Mouse (Mus musculus) forebrain, embryonic 11.5 days (tissue): ENCODE results near the gene Gjc2. TPM values are rescaled to one million over a fixed set of nuclear protein-coding genes. Genes with fewer than 3 reads are reported as not detected.

ENCODE experiments used
- ATAC-seq: fragments of 200-750 bp; cut with Nextera tagmentation; replicated peaks from 2 replicates; pipeline ENCODE4 v1.8.0; 2017; ENCODE audit warnings: moderate TSS enrichment; ENCODE audit not compliant: low FRiP score
- DNase-seq: peaks from one replicate; pipeline ENCODE4 v3.0.0-alpha.2; 2017; ENCODE audit warnings: low spot score
- H3K27ac ChIP-seq: fragments of 300-500 bp; sonication (generic); 2 replicates; pipeline ENCODE4 v1.5.1; 2014; ENCODE audit warnings: low read depth, low read length
- H3K27me3 ChIP-seq: fragments of 300-500 bp; sonication (generic); 2 replicates; pipeline ENCODE4 v1.6.1; 2014; ENCODE audit warnings: mild to moderate bottlenecking, low read length, mixed read lengths; ENCODE audit not compliant: control insufficient read depth, insufficient read depth
- H3K36me3 ChIP-seq: fragments of 300-500 bp; sonication (generic); 2 replicates; pipeline ENCODE4 v1.6.1; 2014; ENCODE audit warnings: mild to moderate bottlenecking, low read length, moderate library complexity, mixed read lengths; ENCODE audit not compliant: control insufficient read depth, insufficient read depth
- H3K4me1 ChIP-seq: fragments of 300-500 bp; sonication (generic); replicated peaks from 2 replicates; pipeline ENCODE4 v1.6.1; 2014; ENCODE audit warnings: low read length, mixed read lengths; ENCODE audit not compliant: control insufficient read depth, insufficient read depth
- H3K4me2 ChIP-seq: fragments of 300-500 bp; sonication (generic); 2 replicates; pipeline ENCODE4 v1.6.1; 2014; ENCODE audit warnings: low read depth, mild to moderate bottlenecking, low read length, moderate library complexity, mixed read lengths; ENCODE audit not compliant: severe bottlenecking
- H3K4me3 ChIP-seq: fragments of 300-500 bp; sonication (generic); 2 replicates; pipeline ENCODE4 v1.5.1; 2014; ENCODE audit warnings: low read depth, low read length
- H3K9ac ChIP-seq: fragments of 300-500 bp; sonication (generic); 2 replicates; pipeline ENCODE4 v1.6.1; 2014; ENCODE audit warnings: low read length
- H3K9me3 ChIP-seq: fragments of 300-500 bp; sonication (generic); 2 replicates; pipeline ENCODE4 v1.6.1; 2016; ENCODE audit warnings: low read length, mixed read lengths; ENCODE audit not compliant: control insufficient read depth
- WGBS: fragments of 180-500 bp; shearing (Covaris S2); extraction: QIAGEN DNeasy Blood & Tissue Kit; methylation state at CpG from one replicate; pipeline ENCODE4 v1.1.7; 2014; 5-methylcytosine and 5-hydroxymethylcytosine counted together
- polyA plus RNA-seq: library from polyadenylated mRNA; unstranded; fragments of >200 nt; fragmentation: Nextera tagmentation; extraction: Ambion mirVana; gene quantifications from 2 replicates; pipeline ENCODE4 v1.2.1, GENCODE M21; 2014

The Gjc2 gene
- polyA plus RNA-seq, 1 experiment from 2014 or later = 0.08 TPM

GRCm38 (mm10) chr11:59174189-59174838 is 8.7 kb downstream of the Gjc2 start:
- no peaks in the 10 kb centered on the region for H3K9me3 ChIP-seq
- no peaks in the 10 kb centered on the region for H3K36me3 ChIP-seq
- H3K27ac ChIP-seq = no peak overlapping the region
- ATAC-seq (no peak), DNase-seq (no peak)
- no peak overlapping the region for H3K4me3 ChIP-seq
- WGBS = 59% methylated on average over 6 of the region's 6 CpGs
- H3K4me2 ChIP-seq = no peak overlapping the region
- H3K4me1 ChIP-seq = no peaks in the 10 kb centered on the region
- H3K9ac ChIP-seq = no peak overlapping the region
- H3K27me3 ChIP-seq = peaks cover 39% of the 10 kb centered on the region

DNA sequence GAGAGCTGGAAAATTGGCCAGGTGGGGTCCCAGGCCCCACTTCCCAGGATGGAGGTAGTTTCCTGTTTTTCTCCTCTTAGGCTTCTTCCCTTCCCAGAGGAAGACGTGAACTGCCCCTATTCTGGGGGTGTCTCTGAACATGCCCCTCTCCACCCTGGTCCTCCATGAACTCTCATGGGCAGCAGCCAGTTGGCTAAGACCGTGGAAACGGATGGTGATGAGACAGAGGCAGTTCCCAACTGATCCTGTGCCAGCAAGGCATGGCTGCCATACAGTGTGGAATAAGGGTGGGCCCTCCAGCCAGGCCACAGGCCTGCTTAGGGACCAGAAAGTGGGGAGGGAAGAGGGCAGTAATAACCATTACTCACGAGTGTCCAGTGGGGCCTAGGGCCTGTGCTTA is 12.5 kb downstream of the Gjc2 start:
- 79% methylated on average over 4 of the region's 4 CpGs for WGBS
- no peaks in the 10 kb centered on the region for H3K9me3 ChIP-seq
- no peak for DNase-seq
- no peak overlapping the region for H3K9ac ChIP-seq
- H3K4me1 ChIP-seq = no peaks in the 10 kb centered on the region
- H3K27me3 ChIP-seq = peaks cover 7% of the 10 kb centered on the region
- H3K4me2 ChIP-seq = no peak overlapping the region
- no peaks in the 10 kb centered on the region for H3K36me3 ChIP-seq
- H3K4me3 ChIP-seq = no peak overlapping the region
- ATAC-seq = no peak
- no peak overlapping the region for H3K27ac ChIP-seq

- Histone ChIP-seq H3K9ac (no peak overlapping the region), H3K36me3 (no peaks in the 10 kb centered on the region), H3K4me3 (no peak overlapping the region), H3K4me2 (no peak overlapping the region), H3K9me3 (no peaks in the 10 kb centered on the region), H3K27me3 (no peaks in the 10 kb centered on the region; the same call in 1 of the 2 replicates), H3K4me1 (no peaks in the 10 kb centered on the region), H3K27ac (no peak overlapping the region)
- 76% methylated on average over 3 of the region's 3 CpGs for WGBS
- no peak for DNase-seq
- no peak for ATAC-seq
These were observed 13.2 kb downstream of the Gjc2 start for GRCm38 (mm10) chr11:59169807-59170206.

GRCm38 (mm10) chr11:59165616-59166241 is 17.3 kb downstream of the Gjc2 start:
- no peak overlapping the region for H3K4me3 ChIP-seq
- peaks cover 2% of the 10 kb centered on the region; the same call in 1 of the 2 replicates for H3K4me1 ChIP-seq
- no peak overlapping the region for H3K27ac ChIP-seq
- H3K9ac ChIP-seq = no peak overlapping the region
- no peak overlapping the region for H3K4me2 ChIP-seq
- no peak for DNase-seq
- no peaks in the 10 kb centered on the region for H3K36me3 ChIP-seq
- WGBS = 49% methylated on average over 2 of the region's 2 CpGs
- ATAC-seq = no peak
- H3K9me3 ChIP-seq = no peaks in the 10 kb centered on the region
- H3K27me3 ChIP-seq = no peaks in the 10 kb centered on the region

DNA sequence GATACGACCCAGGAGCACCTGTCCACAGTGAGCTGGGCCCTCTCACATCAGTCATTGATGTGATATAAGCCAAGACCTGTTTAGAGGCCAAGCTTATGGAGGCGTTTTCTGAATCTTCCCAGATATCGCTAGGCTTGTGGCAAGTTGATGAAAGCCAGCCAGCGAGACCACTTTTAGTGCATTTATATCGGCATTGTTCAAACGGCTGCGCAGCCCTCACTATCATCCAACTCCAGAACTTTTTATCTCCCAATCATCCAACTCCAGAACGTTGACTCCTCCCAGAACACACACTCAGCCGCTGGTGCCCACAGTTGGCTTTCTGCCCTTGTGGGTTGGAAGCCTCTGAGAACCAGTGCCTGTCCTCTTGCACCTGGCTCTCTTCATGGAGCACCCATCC is 18.6 kb downstream of the Gjc2 start:
- DNase-seq (no peak), ATAC-seq (no peak)
- 83% methylated on average over 9 of the region's 9 CpGs for WGBS
- peak overlapping the region; percentile 74; the same call in 1 of the 2 replicates for H3K4me3 ChIP-seq
- peak overlapping the region; percentile 96 for H3K9ac ChIP-seq
- no peaks in the 10 kb centered on the region for H3K9me3 ChIP-seq
- H3K27ac ChIP-seq = peak overlapping the region; percentile 97; the same call in 1 of the 2 replicates
- H3K27me3 ChIP-seq = no peaks in the 10 kb centered on the region
- peaks cover 2% of the 10 kb centered on the region; the same call in 1 of the 2 replicates for H3K4me1 ChIP-seq
- no peaks in the 10 kb centered on the region for H3K36me3 ChIP-seq
- H3K4me2 ChIP-seq = peak overlapping the region; percentile 76; the same call in 1 of the 2 replicates

GRCm38 (mm10) chr11:59163255-59164236 is 19.5 kb downstream of the Gjc2 start, which contains the start of gene Iba57:
TSS of gene Iba57 (minus strand) at chr11:59163739.
- ATAC-seq = peak; percentile 99

DNA sequence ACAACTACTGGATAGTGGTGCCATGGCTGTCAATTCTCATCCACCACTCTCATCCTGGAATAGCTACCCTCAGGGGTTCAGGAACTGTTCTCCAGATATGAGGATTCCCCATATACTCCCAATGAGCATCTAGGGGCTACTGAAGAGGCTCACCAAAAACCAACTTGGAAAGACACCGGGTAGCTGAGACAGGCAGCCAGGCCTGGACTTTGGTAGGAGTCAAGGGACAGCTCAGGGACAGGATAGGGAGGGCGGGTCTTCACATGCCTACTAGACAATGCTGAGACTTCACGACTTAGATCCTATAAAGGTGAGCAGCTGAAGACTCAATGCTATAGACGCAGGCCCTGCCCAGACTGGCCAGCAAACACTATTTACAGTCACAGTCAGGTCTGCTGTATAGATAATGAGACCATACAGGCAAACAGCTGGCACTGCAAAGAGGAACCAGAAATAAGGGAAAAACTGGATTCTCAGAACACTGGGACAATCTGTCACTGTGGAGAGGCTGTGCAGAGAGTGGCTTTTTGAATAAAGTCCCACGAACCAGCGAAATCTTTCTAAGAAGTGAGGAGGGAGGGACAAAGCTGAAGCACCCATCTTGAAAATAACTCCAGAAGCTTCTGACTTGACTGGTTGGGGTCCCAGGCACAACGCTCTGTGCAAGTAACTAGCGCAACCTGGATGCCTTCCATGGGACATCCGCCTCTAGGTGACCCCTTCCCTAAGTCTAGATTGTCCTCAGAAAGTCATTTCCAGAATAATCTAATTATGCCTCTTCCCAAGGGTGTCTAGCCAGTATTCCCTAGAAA is 20.4 kb downstream of the Gjc2 start:
- H3K4me1 ChIP-seq = peaks cover 2% of the 10 kb centered on the region; the same call in 1 of the 2 replicates
- H3K27ac ChIP-seq = no peak overlapping the region
- H3K27me3 ChIP-seq = no peaks in the 10 kb centered on the region
- H3K9ac ChIP-seq = peak overlapping the region; percentile 54
- ATAC-seq (no peak; the same call in 1 of the 2 replicates), DNase-seq (no peak)
- peak overlapping the region; percentile 48 for H3K4me2 ChIP-seq
- no peaks in the 10 kb centered on the region for H3K36me3 ChIP-seq
- peak overlapping the region; percentile 74 for H3K4me3 ChIP-seq
- no peaks in the 10 kb centered on the region for H3K9me3 ChIP-seq
- WGBS = 59% methylated on average over 9 of the region's 9 CpGs

More at GRCm38 (mm10) chr11:59163255-59164236, 19.5 kb downstream of the Gjc2 start, which contains the start of gene Iba57:
- Histone ChIP-seq H3K9me3 (no peaks in the 10 kb centered on the region), H3K36me3 (no peaks in the 10 kb centered on the region), H3K4me2 (peak within 1 kb of the TSS; percentile 76), H3K27ac (peak within 1 kb of the TSS; percentile 97), H3K4me1 (peaks cover 2% of the 10 kb centered on the region; the same call in 1 of the 2 replicates), H3K4me3 (peak within 1 kb of the TSS; percentile 74), H3K9ac (peak within 1 kb of the TSS; percentile 96), H3K27me3 (no peaks in the 10 kb centered on the region)
- DNase-seq = peak; percentile 98
- 3% methylated on average over 66 of the region's 68 CpGs for WGBS
